Mouse (Mus musculus): ENCODE measurements around the gene S100a6. TPM values are rescaled to one million over a fixed set of nuclear protein-coding genes. Genes with fewer than 3 reads are reported as not detected.

S100a6 gene
- polyA plus RNA-seq, 1 experiment from 2014 or later = 10,815 TPM

DNA sequence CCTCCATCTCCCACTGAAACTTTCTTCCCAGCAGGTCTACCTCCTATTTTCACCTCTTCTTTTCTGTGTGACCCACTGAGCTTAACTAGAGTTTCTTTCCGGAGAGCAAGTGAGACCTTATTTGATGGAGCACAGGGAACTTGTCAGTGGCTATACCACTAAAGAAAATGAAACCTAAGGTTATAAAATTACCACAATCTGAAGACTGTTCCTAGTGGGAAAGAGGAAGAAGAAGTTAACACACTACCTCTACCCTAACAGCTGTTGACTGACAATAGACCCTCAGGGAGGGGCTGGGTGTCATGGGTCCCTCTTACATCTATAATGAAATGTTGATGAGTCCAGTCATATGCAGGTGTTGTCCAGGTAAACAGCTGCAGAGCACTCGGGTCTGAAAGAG lies 19.3 kb downstream of the S100a6 start:
- CTCF ChIA-PET = interaction anchor here (1.4 to 9.6 kb wide), 9 partner anchors 7 to 156 kb away, joined by 3 to 76 read pairs (median 7); partner anchors contain the start of genes Ilf2 and S100a7a
- in situ Hi-C loops (cut with MboI; ENCODE audit: low pct_unique_long_range_greater_than_20kb) = no loop called here
- no peaks in the 10 kb centered on the region for H3K27me3 ChIP-seq
- POLR2A ChIA-PET = no interaction called here
- no peak for ATAC-seq
- TF ChIP-seq CTCF (IDR thresholded peaks at IDR 0.05) = no peak
- DNase-seq (ENCODE audit: low read depth, low spot score) = no peak

DNA sequence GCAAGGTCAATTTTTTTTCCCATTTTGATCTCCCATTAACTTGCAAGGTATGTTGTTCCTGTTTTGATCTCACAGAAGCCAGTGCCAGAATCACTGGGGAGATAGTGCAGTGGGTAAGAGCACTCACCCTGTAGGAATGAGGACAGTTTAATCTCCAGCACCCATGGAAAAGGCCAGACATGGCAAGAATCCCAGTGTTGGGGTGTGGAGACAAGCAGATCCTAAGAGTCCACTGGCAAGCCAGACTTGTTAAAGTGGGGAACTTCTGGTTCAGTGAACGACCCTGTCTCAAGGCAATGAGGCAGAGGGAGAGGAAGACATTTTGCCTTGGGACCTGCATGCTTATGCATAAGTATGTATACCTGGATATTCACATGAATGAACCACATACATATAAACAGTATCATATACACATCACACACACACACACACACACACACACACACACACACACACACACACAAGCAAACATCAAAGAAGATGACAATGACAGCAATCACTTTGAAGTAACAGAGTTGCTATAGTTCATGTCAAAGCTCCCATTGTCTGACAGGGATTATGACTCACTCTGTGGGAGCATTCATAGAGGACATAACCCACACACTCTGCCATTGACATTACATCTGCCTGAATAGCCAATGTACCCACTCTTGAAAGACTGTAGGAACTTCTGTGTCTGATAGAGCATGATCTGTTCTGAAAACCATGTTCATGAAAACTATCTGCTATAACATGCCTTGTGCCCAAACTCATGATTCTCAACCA lies 26.0 kb downstream of the S100a6 start:
- in situ Hi-C loops (cut with MboI; ENCODE audit: low pct_unique_long_range_greater_than_20kb) = no loop called here

DNA sequence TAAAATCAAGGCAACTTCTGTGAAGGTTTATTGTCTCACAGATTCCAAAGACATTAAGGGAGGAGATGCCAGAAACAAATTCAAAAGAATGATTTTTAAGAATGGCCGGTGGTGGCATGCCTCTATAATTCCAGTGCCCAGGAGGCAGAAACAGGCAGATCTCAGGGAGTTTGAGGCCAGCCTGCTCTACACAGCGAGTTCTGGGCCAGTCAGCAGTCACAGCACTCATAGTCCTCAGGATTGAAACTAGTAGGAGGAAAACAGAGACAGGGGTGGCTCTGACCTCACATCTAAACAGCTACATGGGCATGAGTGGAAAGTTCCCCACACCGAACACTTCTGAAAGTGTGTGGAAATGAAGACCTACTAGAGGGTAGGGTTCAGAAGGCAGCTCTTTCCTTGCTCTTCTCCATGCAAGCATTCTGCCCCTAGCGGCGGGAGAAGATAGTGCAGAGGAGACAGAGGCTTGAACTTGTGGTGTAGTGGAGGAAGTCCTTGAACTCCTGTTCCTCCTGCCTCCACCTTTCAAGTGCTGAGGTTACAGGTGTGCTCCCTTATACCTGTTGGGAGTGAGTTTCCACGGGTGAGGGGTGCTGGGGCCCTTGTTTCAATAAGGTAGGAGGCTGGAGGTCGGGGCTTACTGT lies 27.0 kb downstream of the S100a6 start:
- ChIA-PET POLR2A (interaction anchor here (0.6 kb wide), 1 partner anchor 164 kb away, joined by 5 read pairs; no protein-coding TSS in a partner anchor), CTCF (interaction anchor here (0.9 to 3.6 kb wide), 10 partner anchors 8 to 137 kb away, joined by 3 to 21 read pairs (median 4); partner anchors contain the start of gene S100a7a)
- ATAC-seq (no peak), DNase-seq (ENCODE audit: low read depth, low spot score) (no peak)
- in situ Hi-C loops (cut with MboI; ENCODE audit: low pct_unique_long_range_greater_than_20kb) = no loop called here
- peak; percentile 78 for TF ChIP-seq CTCF (IDR thresholded peaks at IDR 0.05)
- H3K27me3 ChIP-seq = no peaks in the 10 kb centered on the region

More for the DNA sequence above, 26.0 kb downstream of the S100a6 start:
- POLR2A ChIA-PET = no interaction called here
- no peak for ATAC-seq
- no peak for TF ChIP-seq CTCF (IDR thresholded peaks at IDR 0.05)
- DNase-seq (ENCODE audit: low read depth, low spot score) = no peak
- no peaks in the 10 kb centered on the region for H3K27me3 ChIP-seq
- CTCF ChIA-PET = interaction anchor here (0.9 to 2.1 kb wide), 8 partner anchors 7 to 137 kb away, joined by 3 to 6 read pairs (median 4); partner anchors contain the start of gene S100a7a

DNA sequence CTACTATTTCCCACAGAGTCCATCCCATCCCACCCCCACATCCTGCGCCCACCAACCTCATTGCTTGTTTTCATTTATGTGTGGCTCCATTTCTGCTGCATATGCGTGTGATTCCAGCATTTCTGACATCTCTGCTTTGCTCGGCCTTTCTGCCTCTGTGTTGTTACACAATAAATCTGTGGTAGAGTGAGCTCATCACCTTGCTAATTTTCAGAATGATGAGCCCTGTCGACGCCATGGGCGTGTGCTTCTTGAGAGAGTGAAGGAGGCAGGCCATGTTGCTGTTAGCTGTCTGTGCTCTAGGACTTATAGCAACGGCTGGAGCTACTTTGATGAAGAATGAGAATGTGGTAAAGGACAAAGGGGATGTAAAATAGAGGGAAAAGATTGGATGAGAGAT lies 28.3 kb downstream of the S100a6 start:
- ChIA-PET POLR2A (no interaction called here), CTCF (interaction anchor here (0.8 to 3.9 kb wide), 9 partner anchors 10 to 139 kb away, joined by 3 to 21 read pairs (median 6); partner anchors contain the start of gene S100a7a)
- no peaks in the 10 kb centered on the region for H3K27me3 ChIP-seq
- no peak for ATAC-seq
- no peak for TF ChIP-seq CTCF (IDR thresholded peaks at IDR 0.05)
- in situ Hi-C loops (cut with MboI; ENCODE audit: low pct_unique_long_range_greater_than_20kb) = no loop called here
- no peak for DNase-seq (ENCODE audit: low read depth, low spot score)

DNA sequence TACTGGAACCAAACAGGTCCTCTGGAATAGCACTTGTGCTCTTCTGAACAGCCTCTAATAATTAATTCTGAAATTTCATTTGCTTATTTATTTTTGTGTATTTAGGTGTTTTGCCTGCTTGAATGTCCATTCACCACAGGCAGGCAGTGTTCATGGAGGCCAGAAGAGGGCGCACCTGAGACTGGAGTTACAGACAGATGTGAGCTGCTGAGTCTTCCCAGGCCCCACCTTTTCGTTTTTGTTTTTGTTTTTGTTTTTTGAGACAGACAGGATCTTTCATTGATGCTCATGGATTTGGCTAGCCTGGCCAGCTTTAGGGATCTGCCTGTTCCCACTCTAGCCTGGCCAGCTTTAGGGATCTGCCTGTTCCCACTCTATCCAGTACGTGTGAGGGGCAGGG lies 31.5 kb downstream of the S100a6 start:
- ChIA-PET POLR2A (interaction anchor here (0.8 kb wide), 1 partner anchor 151 kb away, joined by 3 read pairs; no protein-coding TSS in a partner anchor), CTCF (interaction anchor here (0.7 to 1.0 kb wide), 4 partner anchors 9 to 48 kb away, joined by 3 to 8 read pairs (median 6); no protein-coding TSS in a partner anchor)
- DNase-seq (ENCODE audit: low read depth, low spot score) (no peak), ATAC-seq (no peak)
- H3K27me3 ChIP-seq = no peaks in the 10 kb centered on the region
- peak; percentile 92 for TF ChIP-seq CTCF (IDR thresholded peaks at IDR 0.05)
- in situ Hi-C loops (cut with MboI; ENCODE audit: low pct_unique_long_range_greater_than_20kb) = no loop called here

DNA sequence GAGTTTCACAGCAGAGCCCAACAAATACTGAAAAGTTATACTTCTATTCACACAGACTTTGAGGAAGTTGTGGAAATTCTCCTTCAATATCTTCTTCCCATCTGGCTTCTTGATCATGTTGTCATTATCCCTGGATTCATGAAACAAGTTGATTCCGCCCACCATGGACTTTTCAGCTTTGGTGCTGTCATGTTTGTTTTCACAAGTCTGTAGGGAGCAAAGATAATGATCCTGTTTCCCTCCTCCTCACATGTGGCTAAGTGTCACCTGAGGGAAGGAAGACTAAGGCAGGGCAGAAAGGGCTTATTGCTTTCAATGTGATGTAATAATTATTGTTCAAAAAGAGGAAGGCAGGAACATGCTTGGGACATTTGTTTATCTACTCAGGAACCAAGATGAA lies 34.6 kb downstream of the S100a6 start:
- TF ChIP-seq CTCF (IDR thresholded peaks at IDR 0.05) = no peak
- H3K27me3 ChIP-seq = no peaks in the 10 kb centered on the region
- ChIA-PET POLR2A (interaction anchor here (0.6 kb wide), 1 partner anchor 139 kb away, joined by 8 read pairs; no protein-coding TSS in a partner anchor), CTCF (interaction anchor here (1.3 to 1.7 kb wide), 2 partner anchors 8 to 63 kb away, joined by 6 to 8 read pairs; no protein-coding TSS in a partner anchor)
- in situ Hi-C loops (cut with MboI; ENCODE audit: low pct_unique_long_range_greater_than_20kb) = loop anchor here (5.0 kb wide), 2 partner anchors 60 to 230 kb away; no protein-coding TSS in a partner anchor
- ATAC-seq (no peak), DNase-seq (ENCODE audit: low read depth, low spot score) (no peak)

DNA sequence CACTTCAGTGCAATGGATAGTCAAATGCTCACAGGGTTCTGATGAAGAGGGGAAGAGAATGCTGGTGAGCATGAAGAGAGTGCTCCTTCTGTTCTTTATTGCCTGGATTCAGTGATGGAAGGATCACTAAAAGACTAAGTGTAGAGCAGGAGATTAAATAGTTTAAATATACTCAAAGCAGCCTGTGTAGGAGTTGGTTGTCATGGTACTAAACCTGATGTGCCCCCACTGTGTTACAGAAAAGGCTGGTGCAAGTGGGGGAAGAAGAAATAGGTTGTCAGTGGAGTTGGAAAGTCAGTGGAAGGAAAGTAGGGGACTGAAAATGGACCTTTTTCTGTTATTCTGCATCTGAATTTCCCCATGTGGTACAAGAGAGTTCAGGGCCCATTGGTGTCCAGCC lies 36.3 kb downstream of the S100a6 start:
- TF ChIP-seq CTCF (IDR thresholded peaks at IDR 0.05) = no peak
- ChIA-PET CTCF (interaction anchor here (1.7 kb wide), 1 partner anchor 9 kb away, joined by 6 read pairs; no protein-coding TSS in a partner anchor), POLR2A (interaction anchor here (1.5 kb wide), 1 partner anchor 35 kb away, joined by 3 read pairs; no protein-coding TSS in a partner anchor)
- no peak for ATAC-seq
- no peaks in the 10 kb centered on the region for H3K27me3 ChIP-seq
- in situ Hi-C loops (cut with MboI; ENCODE audit: low pct_unique_long_range_greater_than_20kb) = loop anchor here (5.0 kb wide), 2 partner anchors 62 to 232 kb away; no protein-coding TSS in a partner anchor
- DNase-seq (ENCODE audit: low read depth, low spot score) = no peak

DNA sequence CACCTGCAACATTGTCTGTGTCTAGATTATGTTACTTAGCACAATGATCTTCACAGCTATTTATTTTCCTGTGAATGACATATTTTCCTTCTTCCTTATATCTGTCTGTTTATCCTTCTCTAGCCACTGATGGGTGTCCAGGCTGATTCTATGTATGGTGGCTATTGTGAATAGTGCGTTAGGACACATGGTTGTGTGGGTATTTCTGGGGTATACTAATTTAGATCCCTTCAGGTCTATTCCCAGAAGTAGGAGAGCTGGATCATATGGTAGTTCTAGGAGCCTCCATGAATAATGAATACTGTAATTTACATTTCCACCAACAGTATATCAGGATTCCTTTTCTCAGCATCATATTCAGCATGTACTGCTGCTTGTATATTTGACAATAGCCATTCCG lies 37.1 kb downstream of the S100a6 start:
- ATAC-seq = no peak
- H3K27me3 ChIP-seq = no peaks in the 10 kb centered on the region
- CTCF ChIA-PET = no interaction called here
- in situ Hi-C loops (cut with MboI; ENCODE audit: low pct_unique_long_range_greater_than_20kb) = loop anchor here (5.0 kb wide), 2 partner anchors 63 to 233 kb away; no protein-coding TSS in a partner anchor
- TF ChIP-seq CTCF (IDR thresholded peaks at IDR 0.05) = no peak
- DNase-seq (ENCODE audit: low read depth, low spot score) = no peak
- POLR2A ChIA-PET = no interaction called here

DNA sequence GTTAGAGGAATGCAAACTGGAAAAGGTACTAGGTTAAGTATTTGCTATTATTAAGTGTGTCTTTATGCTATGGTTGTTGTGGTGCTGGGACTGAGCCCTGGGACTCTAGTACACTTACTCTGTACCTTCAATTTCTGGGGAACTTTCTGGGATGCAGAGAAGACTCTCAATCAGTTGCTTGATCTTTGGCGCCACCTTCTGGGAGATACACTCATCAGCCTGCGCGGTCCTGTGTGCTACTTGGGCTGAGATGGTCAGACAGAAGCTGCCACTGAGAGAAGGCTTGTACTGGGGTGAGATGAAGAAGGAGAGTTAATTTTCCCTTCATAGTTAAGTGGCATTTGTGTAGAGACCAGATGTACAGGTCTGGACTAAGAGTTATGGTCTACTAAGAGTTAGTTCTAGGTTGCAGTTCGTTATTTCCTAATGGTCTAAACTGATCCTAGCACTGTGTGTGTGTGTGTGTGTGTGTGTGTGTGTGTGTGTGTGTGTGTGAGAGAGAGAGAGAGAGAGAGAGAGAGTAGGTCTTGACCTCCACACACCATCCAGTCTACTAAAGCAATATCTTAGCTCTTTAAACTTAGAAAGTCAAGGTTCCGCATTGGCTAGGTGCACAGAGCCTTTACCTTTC lies 40.3 kb downstream of the S100a6 start:
- no peaks in the 10 kb centered on the region for H3K27me3 ChIP-seq
- CTCF ChIA-PET = interaction anchor here (0.6 to 5.4 kb wide), 43 partner anchors 9 to 242 kb away, joined by 3 to 50 read pairs (median 4); partner anchors contain the start of genes Chtop, S100a14, S100a3 and S100a4
- POLR2A ChIA-PET = interaction anchor here (0.8 to 1.0 kb wide), 2 partner anchors 144 to 152 kb away, joined by 3 to 4 read pairs; partner anchors contain the start of gene Chtop
- peak; percentile 44 for DNase-seq (ENCODE audit: low read depth, low spot score)
- peak; percentile 87 for ATAC-seq
- TF ChIP-seq CTCF (IDR thresholded peaks at IDR 0.05) = peak; percentile 99
- in situ Hi-C loops (cut with MboI; ENCODE audit: low pct_unique_long_range_greater_than_20kb) = no loop called here

DNA sequence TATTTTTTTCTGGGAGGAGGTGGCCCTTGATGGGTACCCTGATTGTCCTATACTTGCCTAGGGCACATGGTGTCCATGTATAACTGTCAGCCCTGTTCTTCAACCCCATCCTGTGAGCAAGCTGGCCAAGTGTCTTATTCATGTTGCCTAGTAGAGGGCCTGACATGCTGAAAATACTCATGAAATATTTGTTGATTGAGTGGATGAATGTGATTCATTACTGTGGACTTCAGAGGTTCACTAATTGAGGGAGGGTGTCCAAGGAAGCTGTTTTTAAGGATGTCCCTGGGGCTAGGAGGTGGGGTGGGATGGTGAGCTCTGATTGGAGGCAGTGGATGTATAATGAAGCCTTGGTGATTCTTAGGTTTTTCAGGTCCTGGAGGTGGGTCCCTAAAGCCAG lies 41.0 kb downstream of the S100a6 start, which contains the start of gene S100a7a:
Gene S100a7a (plus strand): TSS at position 301 of the 400 bp plus-strand sequence.
- POLR2A ChIA-PET = interaction anchor here (1.0 kb wide), 1 partner anchor 153 kb away, joined by 4 read pairs; no protein-coding TSS in a partner anchor
- in situ Hi-C loops (cut with MboI; ENCODE audit: low pct_unique_long_range_greater_than_20kb) = no loop called here

More for the DNA sequence above, 41.0 kb downstream of the S100a6 start, which contains the start of gene S100a7a:
- DNase-seq (ENCODE audit: low read depth, low spot score) (no peak), ATAC-seq (peak; percentile 36)
- no peak for TF ChIP-seq CTCF (IDR thresholded peaks at IDR 0.05)
- CTCF ChIA-PET = interaction anchor here (0.8 to 5.4 kb wide), 33 partner anchors 8 to 243 kb away, joined by 3 to 50 read pairs (median 5); partner anchors contain the start of genes Chtop, S100a14, S100a4 and Snapin
- no peaks in the 10 kb centered on the region for H3K27me3 ChIP-seq

Measured in Patski (cell line).